Mouse (Mus musculus) layer of hippocampus, adult 11-12 months (tissue): ENCODE results near the gene Kif24.

Source experiments
- DNase-seq: peaks from one replicate; pipeline ENCODE4 v3.0.0; 2022; ENCODE audit warnings: low spot score

Gene Kif24

DNA sequence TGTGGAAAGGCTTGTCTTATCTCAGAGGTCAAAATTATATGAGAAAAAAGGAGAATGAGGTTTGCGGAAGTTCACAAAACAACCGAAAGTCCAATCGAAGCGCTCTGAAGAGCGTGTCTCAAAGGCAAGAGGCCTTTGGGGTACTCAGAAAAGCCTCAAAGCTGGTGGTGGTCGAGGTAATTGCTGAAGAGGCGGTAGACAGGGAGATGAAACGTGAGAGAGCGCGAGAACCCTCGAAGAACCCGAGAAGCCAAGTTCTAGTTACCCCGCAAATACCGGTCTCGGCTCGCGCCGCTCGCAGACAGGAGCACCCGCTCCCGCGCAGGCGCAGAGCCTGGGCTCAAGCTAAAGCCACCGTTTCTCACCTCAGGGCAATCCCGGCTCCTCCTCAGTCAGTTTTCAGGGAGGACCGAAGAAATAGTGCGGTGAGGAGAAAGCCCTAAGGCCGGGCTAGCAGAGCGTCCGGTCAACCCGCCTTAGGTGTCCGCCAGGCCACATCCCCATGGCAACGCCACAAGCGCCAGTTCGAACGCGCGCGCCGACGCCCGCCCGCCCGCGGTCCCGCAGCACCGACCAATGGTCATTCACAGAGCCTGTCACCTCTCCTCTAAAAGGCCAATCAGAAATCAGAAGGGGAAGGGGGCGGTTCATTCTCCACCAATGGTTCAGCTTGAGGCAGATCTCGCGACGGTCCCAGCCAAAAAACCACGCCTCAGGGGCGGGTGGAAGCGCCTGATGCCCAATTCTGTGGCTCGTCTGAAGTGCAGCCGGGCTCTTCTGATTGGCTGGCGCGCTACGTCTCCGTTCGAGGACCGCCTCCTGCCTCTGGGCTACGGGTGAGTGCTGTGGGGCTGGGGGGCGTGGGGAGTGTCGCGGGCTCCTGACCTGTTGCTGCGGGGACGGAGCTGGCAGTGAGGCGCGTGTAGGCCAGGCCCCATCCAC lies at the start of gene Kif24, which contains the start of gene Nudt2:
TSS of gene Kif24 (minus strand) at position 543 of the 942 bp plus-strand sequence.
TSS of gene Nudt2 (plus strand) at position 807 of the 942 bp plus-strand sequence.
- DNase-seq = peak; percentile 99

DNA sequence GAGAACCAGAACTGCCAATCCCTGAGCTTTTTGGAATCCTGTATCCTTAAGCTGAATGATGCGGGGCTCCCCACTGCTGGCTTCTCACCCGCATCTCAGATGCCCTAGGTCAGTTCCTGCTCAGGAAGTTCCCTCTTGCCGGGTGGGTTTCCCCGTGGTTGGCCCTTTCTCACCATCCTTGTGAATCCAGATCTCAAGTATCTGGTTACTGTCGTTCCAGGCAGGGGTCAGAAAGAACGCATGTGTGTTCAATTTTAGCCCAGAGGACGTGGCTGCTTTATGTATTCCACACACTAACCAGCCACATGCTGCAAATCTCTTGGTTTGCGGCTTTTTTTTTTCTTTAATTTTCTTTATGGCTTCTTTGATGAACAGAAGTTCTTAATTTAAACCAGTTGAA lies 49.0 kb upstream of the Kif24 start:
- DNase-seq = no peak

DNA sequence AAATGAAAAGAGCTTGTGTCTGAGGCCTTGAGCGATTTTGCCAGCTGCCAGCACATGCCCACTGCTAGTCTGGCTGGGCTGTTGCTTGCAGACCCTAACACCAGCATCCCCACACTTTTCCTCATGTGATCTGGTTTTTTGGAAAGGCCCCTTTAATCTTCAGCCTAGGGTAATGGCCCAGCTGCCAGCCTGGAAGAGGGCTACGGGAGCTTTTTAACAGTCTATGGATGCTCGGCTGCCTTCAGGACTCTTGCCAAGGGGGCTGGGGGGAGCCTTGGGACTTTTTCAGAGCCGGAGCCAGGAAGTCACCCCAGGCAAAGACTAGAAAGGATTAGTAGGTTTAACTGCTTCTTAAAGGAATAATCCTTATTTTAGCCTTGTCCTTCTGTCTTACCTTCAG lies 48.6 kb upstream of the Kif24 start:
- no peak for DNase-seq

GRCm38 (mm10) chr4:41507998-41508397 lies 43.3 kb upstream of the Kif24 start:
- no peak for DNase-seq

- no peak for DNase-seq
Measured at GRCm38 (mm10) chr4:41507326-41507924, 42.7 kb upstream of the Kif24 start.

DNA sequence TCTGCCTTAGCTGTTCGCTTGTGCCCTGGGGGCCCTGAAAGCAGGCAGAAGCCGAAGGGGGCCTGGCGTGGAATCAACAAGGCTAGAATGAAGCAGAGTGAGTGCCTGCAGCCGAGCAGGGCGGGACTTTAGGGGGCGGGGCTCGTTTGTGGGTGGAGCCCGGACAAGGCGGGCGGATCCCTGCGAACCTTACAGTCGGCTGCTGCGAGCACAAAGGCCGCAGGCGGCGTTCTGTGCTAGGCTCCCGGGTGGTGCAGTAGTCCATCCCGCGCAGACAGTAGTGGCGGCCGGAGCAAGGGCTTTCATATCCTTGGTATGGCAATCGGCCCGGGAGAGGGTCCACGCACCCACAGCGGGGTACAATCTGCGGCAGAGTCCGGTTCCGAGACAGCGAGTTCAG lies 42.2 kb upstream of the Kif24 start:
- DNase-seq = peak; percentile 84

DNA sequence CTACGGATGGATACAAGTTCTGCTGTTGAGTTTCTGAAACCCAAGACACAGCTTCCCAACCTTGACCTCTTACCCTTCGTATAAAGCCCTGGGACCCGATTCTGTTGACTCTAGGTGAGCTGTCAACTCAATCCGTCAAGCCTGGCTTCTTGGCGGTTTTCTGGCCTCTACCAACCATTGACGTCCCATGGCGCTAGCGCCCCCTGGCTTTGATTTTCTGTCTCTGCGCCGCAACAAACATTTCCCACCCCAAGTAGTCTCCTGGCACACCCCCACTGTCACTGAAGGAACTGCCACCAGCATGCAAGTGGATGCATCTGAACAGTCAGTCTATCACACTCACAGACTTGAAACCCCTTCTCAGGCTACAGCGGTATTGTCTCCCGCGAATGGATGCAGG lies 41.5 kb upstream of the Kif24 start:
- DNase-seq = peak; percentile 77

- DNase-seq = no peak
Measured at GRCm38 (mm10) chr4:41505131-41505551, 40.5 kb upstream of the Kif24 start.

GRCm38 (mm10) chr4:41504325-41504724 lies 39.6 kb upstream of the Kif24 start:
- DNase-seq = no peak

GRCm38 (mm10) chr4:41502986-41503412 lies 38.3 kb upstream of the Kif24 start, which contains the start of gene AI464131:
TSS of gene AI464131 (minus strand) at chr4:41503076.
- peak; percentile 95 for DNase-seq

DNA sequence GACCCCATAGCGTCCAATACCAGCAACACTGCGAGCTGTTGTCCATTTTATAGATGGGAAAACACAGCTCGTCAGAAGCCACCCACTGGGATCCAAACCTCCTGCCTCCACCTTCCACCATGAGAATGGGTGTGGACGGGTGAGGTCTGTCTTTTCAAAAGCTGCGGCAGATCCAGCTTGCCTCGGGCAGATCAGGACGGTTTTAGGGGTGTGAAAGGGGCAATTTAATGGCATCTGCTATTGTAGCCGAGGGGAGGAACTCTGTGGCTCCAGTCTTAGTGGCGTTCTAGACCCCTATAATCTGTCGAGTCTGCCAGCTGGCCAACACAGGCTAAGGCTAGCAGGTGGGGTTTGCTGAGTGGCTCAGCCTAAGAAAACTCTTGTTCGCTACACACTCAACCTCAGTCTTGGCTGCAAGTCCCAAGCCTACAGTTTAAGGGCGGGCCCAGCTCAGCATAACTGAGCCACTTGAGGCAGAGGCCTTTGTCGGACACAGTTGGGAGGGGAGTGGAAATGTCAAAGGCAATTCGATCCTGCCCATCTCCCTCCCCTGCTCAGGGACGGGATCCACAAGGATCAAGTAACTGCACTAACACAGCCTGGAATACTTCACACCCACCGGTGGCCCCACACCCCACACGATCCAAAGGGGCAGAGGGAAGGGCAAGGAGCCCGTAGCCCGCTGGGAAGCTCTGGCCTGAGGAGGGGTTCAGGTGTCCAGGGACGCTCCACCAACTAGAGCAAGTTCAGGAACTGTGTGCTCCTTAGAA lies 37.7 kb upstream of the Kif24 start:
- DNase-seq = peak; percentile 24

GRCm38 (mm10) chr4:41500787-41501186 lies 36.1 kb upstream of the Kif24 start:
- no peak for DNase-seq

DNA sequence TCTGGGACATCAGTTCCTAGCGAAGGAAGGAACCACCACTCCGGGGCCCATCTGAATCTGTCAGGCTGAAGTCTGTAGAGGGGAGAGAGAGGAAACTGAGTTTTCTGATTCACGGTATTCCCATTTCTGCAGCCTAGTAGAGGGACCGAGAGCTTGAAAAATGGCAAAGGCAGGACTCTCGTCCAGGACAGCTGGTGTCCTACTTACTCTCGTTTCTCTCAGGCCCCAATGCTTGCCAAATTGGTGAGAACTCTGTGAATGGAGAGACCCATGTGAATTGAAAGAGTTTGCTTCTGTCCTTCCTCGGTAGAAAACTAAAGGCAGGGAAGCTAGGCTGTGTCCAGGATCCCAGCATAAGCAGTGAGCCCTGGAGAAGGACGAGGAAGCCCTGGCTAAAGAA lies 34.9 kb upstream of the Kif24 start:
- DNase-seq = no peak

GRCm38 (mm10) chr4:41498921-41499391 lies 34.3 kb upstream of the Kif24 start:
- DNase-seq = no peak

- DNase-seq = no peak
Measured at GRCm38 (mm10) chr4:41497995-41498845, 33.5 kb upstream of the Kif24 start.

DNA sequence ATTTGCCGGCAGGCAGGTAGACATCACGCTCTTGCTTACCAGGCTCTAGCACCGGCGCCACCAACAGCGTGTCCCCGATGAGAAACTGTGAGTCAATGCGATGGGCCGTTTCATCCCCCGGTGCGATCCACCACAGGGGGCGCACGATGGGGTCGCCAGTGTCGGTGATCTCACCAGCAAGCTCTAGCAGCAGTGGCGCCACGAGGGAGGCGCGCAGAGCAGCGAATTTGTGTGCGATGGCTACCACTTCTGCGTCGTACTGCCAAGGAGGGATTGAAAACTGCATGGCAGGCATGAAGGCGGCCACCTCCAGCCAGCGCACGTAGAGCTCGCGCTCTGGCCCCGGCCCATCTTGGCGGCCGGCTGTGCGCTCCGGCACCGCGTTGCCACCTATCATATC lies 32.9 kb upstream of the Kif24 start:
- DNase-seq = no peak

DNA sequence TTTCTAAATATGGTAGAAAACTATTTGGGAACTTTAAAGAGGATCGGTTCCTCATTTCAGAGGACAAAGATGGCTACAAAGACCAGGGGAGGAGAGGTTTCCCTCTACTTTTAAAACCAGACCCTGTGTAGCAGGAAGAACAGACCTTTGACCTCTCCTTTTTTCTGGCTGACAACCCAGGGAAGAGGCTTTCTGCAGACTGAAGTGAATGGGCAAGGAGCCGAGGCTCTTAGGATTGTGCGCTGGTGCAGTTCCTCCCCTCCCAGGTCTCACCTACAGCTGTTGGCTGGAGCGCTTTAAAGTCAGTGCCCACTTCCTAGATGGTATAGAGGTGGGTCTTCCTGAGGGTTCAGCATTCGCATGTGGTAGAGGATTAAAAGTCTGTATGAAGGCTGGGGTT lies 32.4 kb upstream of the Kif24 start:
- DNase-seq = no peak

GRCm38 (mm10) chr4:41495850-41496249 lies 31.2 kb upstream of the Kif24 start:
- peak; percentile 50 for DNase-seq

- no peak for DNase-seq
Measured at GRCm38 (mm10) chr4:41495076-41495475, 30.4 kb upstream of the Kif24 start.

- DNase-seq = no peak
Measured at GRCm38 (mm10) chr4:41494378-41494777, 29.7 kb upstream of the Kif24 start.

GRCm38 (mm10) chr4:41493464-41494116 lies 28.9 kb upstream of the Kif24 start:
- no peak for DNase-seq
